Mouse (Mus musculus) bone marrow macrophage, adult 2 months (primary cell): ENCODE data around the gene Pmepa1.

Source experiments
- CTCF ChIP-seq: IDR thresholded peaks from 2 replicates; pipeline ENCODE4 v1.5.1; 2012; ENCODE audit warnings: low read depth, mild to moderate bottlenecking, low read length, moderate library complexity
- POLR2A ChIP-seq: IDR thresholded peaks from 2 replicates; pipeline ENCODE4 v1.6.1; 2012; ENCODE audit warnings: mild to moderate bottlenecking, low read depth, low read length, borderline replicate concordance

- no peak for TF ChIP-seq CTCF
- TF ChIP-seq POLR2A, result no peak
These were observed 12.6 kb downstream of the Pmepa1 start for GRCm38 (mm10) chr2:173263636-173264330.
